Mouse (Mus musculus): Measurements from ENCODE around the gene Agtr1a. TPM values are rescaled to one million over a fixed set of nuclear protein-coding genes. Genes with fewer than 3 reads are reported as not detected.

The Agtr1a gene
- polyA plus RNA-seq, 1 experiment from 2014 or later: 0.78 TPM

DNA sequence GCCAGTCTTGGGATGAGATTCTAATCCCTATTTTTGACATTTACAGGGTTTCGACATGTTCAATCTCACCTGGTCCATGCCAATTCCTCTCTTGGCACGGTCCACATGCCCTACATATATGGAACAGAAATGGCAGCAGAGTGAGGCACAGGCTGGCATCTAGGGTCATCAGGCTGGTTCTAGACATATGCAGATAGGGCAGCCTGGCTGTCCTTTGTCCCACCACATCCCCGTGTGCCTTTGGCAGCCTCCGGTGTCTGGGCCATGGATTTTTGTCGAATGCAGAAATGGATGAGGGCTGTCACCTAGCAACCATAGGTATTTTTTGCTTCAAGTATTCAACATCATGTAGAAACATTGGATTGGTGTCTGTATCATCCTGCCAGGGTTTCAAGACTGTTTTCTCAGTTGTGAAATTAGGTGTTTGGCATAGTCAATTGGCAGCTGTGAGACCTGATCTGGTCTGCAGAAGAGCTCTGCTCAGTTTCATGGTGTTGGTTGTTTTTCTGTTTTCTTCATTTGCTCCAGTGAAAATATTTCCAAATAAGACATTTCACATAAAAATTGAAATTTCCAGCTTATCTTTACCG is 18.8 kb downstream of the Agtr1a start:
- 86% methylated on average over 6 of the region's 6 CpGs for WGBS

GRCm38 (mm10) chr13:30355979-30356378 is 19.7 kb downstream of the Agtr1a start:
- Histone ChIP-seq H3K27ac (replicated peaks; ENCODE audit: low read depth, low read length) (no peak overlapping the region), H3K36me3 (ENCODE audit: control insufficient read depth, insufficient read depth, low read length) (no peaks in the 10 kb centered on the region), H3K9me3 (ENCODE audit: control insufficient read depth, low read length) (no peaks in the 10 kb centered on the region), H3K4me2 (ENCODE audit: low read length) (no peak overlapping the region), H3K9ac (replicated peaks; ENCODE audit: low read length) (no peak overlapping the region), H3K4me3 (replicated peaks; ENCODE audit: low read depth, low read length) (no peak overlapping the region), H3K4me1 (ENCODE audit: control insufficient read depth, insufficient read depth, low read length) (no peaks in the 10 kb centered on the region), H3K27me3 (ENCODE audit: control insufficient read depth, insufficient read depth, low read length) (no peaks in the 10 kb centered on the region)
- WGBS: 94% methylated on average over 2 of the region's 2 CpGs
- no peak for DNase-seq
- ATAC-seq (ENCODE audit: low FRiP score, low TSS enrichment): no peak

More for the DNA sequence above, 18.8 kb downstream of the Agtr1a start:
- no peak overlapping the region for H3K4me3 ChIP-seq (replicated peaks; ENCODE audit: low read depth, low read length)
- H3K4me1 ChIP-seq (ENCODE audit: control insufficient read depth, insufficient read depth, low read length): no peaks in the 10 kb centered on the region
- no peak overlapping the region for H3K27ac ChIP-seq (replicated peaks; ENCODE audit: low read depth, low read length)
- H3K9me3 ChIP-seq (ENCODE audit: control insufficient read depth, low read length): no peaks in the 10 kb centered on the region
- no peak overlapping the region for H3K4me2 ChIP-seq (ENCODE audit: low read length)
- H3K27me3 ChIP-seq (ENCODE audit: control insufficient read depth, insufficient read depth, low read length): no peaks in the 10 kb centered on the region
- ATAC-seq (ENCODE audit: low FRiP score, low TSS enrichment): no peak
- H3K36me3 ChIP-seq (ENCODE audit: control insufficient read depth, insufficient read depth, low read length): no peaks in the 10 kb centered on the region
- DNase-seq: no peak
- no peak overlapping the region for H3K9ac ChIP-seq (replicated peaks; ENCODE audit: low read length)

DNA sequence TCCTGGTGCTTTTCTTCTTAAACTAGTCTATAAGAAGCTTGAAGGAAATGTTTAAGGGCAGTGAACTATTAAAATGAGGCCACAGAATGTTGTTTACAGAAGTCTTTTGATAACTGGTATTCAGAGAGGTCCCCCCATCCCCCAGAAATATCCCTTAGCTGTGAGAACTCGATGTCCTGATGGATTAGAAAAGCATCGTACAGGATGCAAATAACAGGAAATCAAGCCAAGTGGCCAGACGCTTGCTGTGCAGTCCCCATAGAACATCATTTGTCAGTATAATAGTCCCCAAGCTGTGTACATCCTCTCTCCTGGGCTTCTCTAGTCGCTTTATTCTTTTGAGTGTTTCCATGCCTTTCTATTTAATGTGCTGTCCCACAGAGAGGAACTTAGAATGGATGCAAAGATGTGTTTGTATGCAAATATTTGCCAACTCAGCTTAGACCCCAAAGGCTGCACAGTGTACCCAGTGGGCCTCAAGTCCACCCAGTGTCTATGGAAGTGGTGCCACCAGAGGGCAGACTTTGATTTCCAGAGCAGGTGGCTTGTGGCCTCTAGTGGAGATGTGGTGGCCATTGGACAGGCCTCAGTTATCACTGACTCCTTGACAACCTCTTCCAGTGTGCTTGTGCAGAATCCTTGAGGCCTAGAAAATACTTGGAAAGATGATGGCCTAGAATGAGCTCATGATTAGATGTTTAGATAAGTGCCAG is 22.4 kb downstream of the Agtr1a start:
- H3K4me3 ChIP-seq (replicated peaks; ENCODE audit: low read depth, low read length): no peak overlapping the region
- H3K27me3 ChIP-seq (ENCODE audit: control insufficient read depth, insufficient read depth, low read length): no peaks in the 10 kb centered on the region
- ATAC-seq (ENCODE audit: low FRiP score, low TSS enrichment): no peak
- DNase-seq: no peak
- H3K9ac ChIP-seq (replicated peaks; ENCODE audit: low read length): no peak overlapping the region
- no peak overlapping the region for H3K4me2 ChIP-seq (ENCODE audit: low read length)
- no peaks in the 10 kb centered on the region for H3K36me3 ChIP-seq (ENCODE audit: control insufficient read depth, insufficient read depth, low read length)
- H3K4me1 ChIP-seq (ENCODE audit: control insufficient read depth, insufficient read depth, low read length): no peaks in the 10 kb centered on the region
- H3K27ac ChIP-seq (replicated peaks; ENCODE audit: low read depth, low read length): no peak overlapping the region
- WGBS: 65% methylated on average over 4 of the region's 4 CpGs
- no peaks in the 10 kb centered on the region for H3K9me3 ChIP-seq (ENCODE audit: control insufficient read depth, low read length)

GRCm38 (mm10) chr13:30359886-30360285 is 23.6 kb downstream of the Agtr1a start:
- Histone ChIP-seq H3K27ac (replicated peaks; ENCODE audit: low read depth, low read length) (no peak overlapping the region), H3K4me3 (replicated peaks; ENCODE audit: low read depth, low read length) (no peak overlapping the region), H3K36me3 (ENCODE audit: control insufficient read depth, insufficient read depth, low read length) (no peaks in the 10 kb centered on the region), H3K27me3 (ENCODE audit: control insufficient read depth, insufficient read depth, low read length) (no peaks in the 10 kb centered on the region), H3K4me1 (ENCODE audit: control insufficient read depth, insufficient read depth, low read length) (no peaks in the 10 kb centered on the region), H3K9me3 (ENCODE audit: control insufficient read depth, low read length) (no peaks in the 10 kb centered on the region), H3K4me2 (ENCODE audit: low read length) (no peak overlapping the region), H3K9ac (replicated peaks; ENCODE audit: low read length) (no peak overlapping the region)
- no peak for DNase-seq
- WGBS: 81% methylated on average over 2 of the region's 2 CpGs
- no peak for ATAC-seq (ENCODE audit: low FRiP score, low TSS enrichment)

DNA sequence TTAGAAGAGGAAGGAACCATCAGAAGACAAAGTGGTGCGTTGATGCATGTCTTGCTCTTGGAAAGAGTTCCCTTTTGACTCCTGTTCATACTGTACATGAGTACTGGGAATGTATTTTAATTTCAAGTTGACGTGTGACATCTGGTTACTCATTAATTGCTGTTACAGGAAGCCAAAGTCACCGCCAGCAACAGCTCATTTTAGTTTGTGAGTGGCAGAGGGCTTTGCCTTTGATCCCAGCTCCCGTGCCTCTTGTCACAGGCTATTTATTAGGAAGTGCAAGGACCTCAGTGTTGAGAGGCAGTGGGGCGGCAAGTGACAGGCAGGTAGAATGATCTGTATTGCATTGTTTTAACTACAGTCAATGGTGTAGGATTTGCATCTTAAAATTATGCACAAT is 24.8 kb downstream of the Agtr1a start:
- DNase-seq (no peak), ATAC-seq (ENCODE audit: low FRiP score, low TSS enrichment) (no peak)
- Histone ChIP-seq H3K27ac (replicated peaks; ENCODE audit: low read depth, low read length) (no peak overlapping the region), H3K4me3 (replicated peaks; ENCODE audit: low read depth, low read length) (no peak overlapping the region), H3K36me3 (ENCODE audit: control insufficient read depth, insufficient read depth, low read length) (no peaks in the 10 kb centered on the region), H3K27me3 (ENCODE audit: control insufficient read depth, insufficient read depth, low read length) (no peaks in the 10 kb centered on the region), H3K9me3 (ENCODE audit: control insufficient read depth, low read length) (no peaks in the 10 kb centered on the region), H3K4me1 (ENCODE audit: control insufficient read depth, insufficient read depth, low read length) (no peaks in the 10 kb centered on the region), H3K4me2 (ENCODE audit: low read length) (no peak overlapping the region), H3K9ac (replicated peaks; ENCODE audit: low read length) (no peak overlapping the region)
- 43% methylated on average over 5 of the region's 5 CpGs for WGBS

- Histone ChIP-seq H3K4me3 (replicated peaks; ENCODE audit: low read depth, low read length) (no peak overlapping the region), H3K9me3 (ENCODE audit: control insufficient read depth, low read length) (no peaks in the 10 kb centered on the region), H3K36me3 (ENCODE audit: control insufficient read depth, insufficient read depth, low read length) (no peaks in the 10 kb centered on the region), H3K27me3 (ENCODE audit: control insufficient read depth, insufficient read depth, low read length) (no peaks in the 10 kb centered on the region), H3K4me1 (ENCODE audit: control insufficient read depth, insufficient read depth, low read length) (no peaks in the 10 kb centered on the region), H3K9ac (replicated peaks; ENCODE audit: low read length) (no peak overlapping the region), H3K4me2 (ENCODE audit: low read length) (no peak overlapping the region), H3K27ac (replicated peaks; ENCODE audit: low read depth, low read length) (no peak overlapping the region)
- DNase-seq (no peak), ATAC-seq (ENCODE audit: low FRiP score, low TSS enrichment) (no peak)
- WGBS: 94% methylated on average over 6 of the region's 6 CpGs
Measured at GRCm38 (mm10) chr13:30362048-30362447, 25.8 kb downstream of the Agtr1a start.

DNA sequence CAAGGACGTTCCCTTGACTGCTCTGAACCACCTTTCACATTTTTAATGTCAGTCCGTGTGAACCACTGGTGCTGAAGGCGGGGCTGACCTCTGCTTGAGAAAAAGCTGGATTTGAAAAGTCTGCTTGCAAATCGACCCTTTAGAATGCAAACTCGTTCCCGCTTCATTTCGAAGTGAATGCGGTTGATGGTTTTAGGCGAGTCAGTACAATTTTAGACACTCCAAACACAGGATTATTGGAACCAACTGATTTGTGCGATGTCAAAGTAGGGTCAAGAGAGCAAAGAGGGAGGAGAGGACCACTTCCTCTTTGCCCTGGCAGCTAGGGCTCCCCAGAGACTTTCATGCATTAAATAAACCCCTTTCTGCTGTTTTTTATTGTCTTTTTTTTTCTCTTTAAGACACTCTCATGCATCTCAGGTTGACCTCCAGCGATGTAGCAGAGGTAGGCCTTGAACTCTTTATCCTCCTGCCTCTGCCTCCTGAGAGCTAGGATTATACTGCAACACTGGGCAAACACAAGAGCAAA is 27.9 kb downstream of the Agtr1a start:
- DNase-seq (no peak), ATAC-seq (ENCODE audit: low FRiP score, low TSS enrichment) (no peak)
- Histone ChIP-seq H3K27me3 (ENCODE audit: control insufficient read depth, insufficient read depth, low read length) (no peaks in the 10 kb centered on the region), H3K27ac (replicated peaks; ENCODE audit: low read depth, low read length) (no peak overlapping the region), H3K4me1 (ENCODE audit: control insufficient read depth, insufficient read depth, low read length) (no peaks in the 10 kb centered on the region), H3K36me3 (ENCODE audit: control insufficient read depth, insufficient read depth, low read length) (no peaks in the 10 kb centered on the region), H3K4me2 (ENCODE audit: low read length) (no peak overlapping the region), H3K4me3 (replicated peaks; ENCODE audit: low read depth, low read length) (no peak overlapping the region), H3K9me3 (ENCODE audit: control insufficient read depth, low read length) (no peaks in the 10 kb centered on the region), H3K9ac (replicated peaks; ENCODE audit: low read length) (no peak overlapping the region)
- WGBS: 75% methylated on average over 11 of the region's 11 CpGs

DNA sequence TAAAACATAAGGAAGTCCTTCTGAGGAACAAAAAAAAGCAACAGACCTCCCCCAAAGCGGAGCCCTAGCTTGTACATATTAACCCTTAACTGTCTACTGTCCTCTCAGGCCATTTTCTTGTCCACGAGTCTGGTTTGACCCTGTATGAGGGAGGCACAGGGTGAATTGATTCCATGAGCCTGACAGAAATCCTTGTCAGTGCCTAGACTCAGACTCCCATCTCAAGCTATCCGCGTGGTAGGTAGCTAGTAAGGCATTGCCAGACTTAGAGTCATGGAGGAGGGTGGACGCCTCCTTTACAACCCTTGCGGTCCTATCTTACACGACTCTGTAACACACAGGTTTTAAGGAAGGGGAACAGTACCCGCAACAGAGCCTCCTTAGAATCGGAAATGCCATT is 28.5 kb downstream of the Agtr1a start:
- H3K4me3 ChIP-seq (replicated peaks; ENCODE audit: low read depth, low read length): no peak overlapping the region
- DNase-seq (no peak), ATAC-seq (ENCODE audit: low FRiP score, low TSS enrichment) (no peak)
- H3K4me2 ChIP-seq (ENCODE audit: low read length): no peak overlapping the region
- H3K4me1 ChIP-seq (ENCODE audit: control insufficient read depth, insufficient read depth, low read length): no peaks in the 10 kb centered on the region
- H3K36me3 ChIP-seq (ENCODE audit: control insufficient read depth, insufficient read depth, low read length): no peaks in the 10 kb centered on the region
- H3K9me3 ChIP-seq (ENCODE audit: control insufficient read depth, low read length): no peaks in the 10 kb centered on the region
- no peaks in the 10 kb centered on the region for H3K27me3 ChIP-seq (ENCODE audit: control insufficient read depth, insufficient read depth, low read length)
- no peak overlapping the region for H3K27ac ChIP-seq (replicated peaks; ENCODE audit: low read depth, low read length)
- 88% methylated on average over 9 of the region's 9 CpGs for WGBS
- no peak overlapping the region for H3K9ac ChIP-seq (replicated peaks; ENCODE audit: low read length)

DNA sequence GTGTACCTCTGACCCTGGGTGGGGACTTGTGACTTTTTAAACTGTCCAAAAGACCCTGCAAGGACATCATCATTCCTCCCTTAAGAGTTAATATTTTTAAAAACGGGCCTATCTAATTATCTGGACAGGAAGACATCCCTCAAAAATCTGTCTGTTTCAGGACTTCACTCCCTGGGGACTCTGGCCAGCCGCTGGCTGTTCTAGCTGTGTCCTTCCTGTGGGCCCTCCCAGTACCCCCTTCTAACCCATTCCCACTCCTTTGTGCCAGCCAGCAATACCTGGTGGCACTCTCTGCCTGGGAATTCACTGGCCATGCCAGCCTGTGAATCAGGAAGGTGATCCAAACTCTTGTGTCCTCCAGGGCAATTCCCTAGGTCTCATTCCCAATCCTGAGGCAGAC is 29.1 kb downstream of the Agtr1a start:
- DNase-seq: no peak
- H3K9ac ChIP-seq (replicated peaks; ENCODE audit: low read length): no peak overlapping the region
- WGBS: 85% methylated on average over 2 of the region's 2 CpGs
- no peaks in the 10 kb centered on the region for H3K36me3 ChIP-seq (ENCODE audit: control insufficient read depth, insufficient read depth, low read length)
- no peak overlapping the region for H3K4me3 ChIP-seq (replicated peaks; ENCODE audit: low read depth, low read length)
- H3K4me1 ChIP-seq (ENCODE audit: control insufficient read depth, insufficient read depth, low read length): no peaks in the 10 kb centered on the region
- H3K4me2 ChIP-seq (ENCODE audit: low read length): no peak overlapping the region
- no peak overlapping the region for H3K27ac ChIP-seq (replicated peaks; ENCODE audit: low read depth, low read length)
- no peaks in the 10 kb centered on the region for H3K9me3 ChIP-seq (ENCODE audit: control insufficient read depth, low read length)
- no peak for ATAC-seq (ENCODE audit: low FRiP score, low TSS enrichment)
- H3K27me3 ChIP-seq (ENCODE audit: control insufficient read depth, insufficient read depth, low read length): no peaks in the 10 kb centered on the region
